Mouse (Mus musculus) embryonic facial prominence, embryonic 13.5 days (tissue): ENCODE measurements at regions not wholly inside any gene's neighbourhood (a gene's known extent, or its start where the extent isn't known, plus 50 kb on each side); places are given as distances from the start of the nearest gene placed in this dataset.

Source experiments
- ATAC-seq: fragments of 200-750 bp; cut with Nextera tagmentation; 2 replicates; pipeline ENCODE4 v1.8.0; 2017; ENCODE audit warnings: low read depth; ENCODE audit not compliant: insufficient number of reproducible peaks, insufficient read depth, low FRiP score, low TSS enrichment
- H3K27ac ChIP-seq: fragments of 300-500 bp; sonication (generic); 2 replicates; pipeline ENCODE4 v1.5.1; 2015; ENCODE audit warnings: moderate library complexity, mild to moderate bottlenecking, inconsistent platforms
- H3K27me3 ChIP-seq: fragments of 300-500 bp; sonication (generic); 2 replicates; pipeline ENCODE4 v1.6.1; 2015; ENCODE audit warnings: mild to moderate bottlenecking, inconsistent platforms
- H3K36me3 ChIP-seq: fragments of 300-500 bp; sonication (generic); 2 replicates; pipeline ENCODE4 v1.6.1; 2015; ENCODE audit warnings: mild to moderate bottlenecking, inconsistent platforms
- H3K4me1 ChIP-seq: fragments of 300-500 bp; sonication (generic); 2 replicates; pipeline ENCODE4 v1.6.1; 2015; ENCODE audit warnings: inconsistent platforms
- H3K4me2 ChIP-seq: fragments of 300-500 bp; sonication (generic); 2 replicates; pipeline ENCODE4 v1.6.1; 2015; ENCODE audit warnings: moderate library complexity, mild to moderate bottlenecking, inconsistent platforms
- H3K4me3 ChIP-seq: fragments of 300-500 bp; sonication (generic); 2 replicates; pipeline ENCODE4 v1.5.1; 2015; ENCODE audit warnings: mild to moderate bottlenecking, inconsistent platforms
- H3K9ac ChIP-seq: fragments of 300-500 bp; sonication (generic); 2 replicates; pipeline ENCODE4 v1.6.1; 2015; ENCODE audit warnings: mild to moderate bottlenecking, inconsistent platforms
- H3K9me3 ChIP-seq: fragments of 300-500 bp; sonication (generic); 2 replicates; pipeline ENCODE4 v1.6.1; 2016; ENCODE audit warnings: inconsistent platforms
- WGBS: fragments of 180-500 bp; shearing (Covaris S2); methylation state at CpG from one replicate; pipeline ENCODE4 v1.1.7; 2015; ENCODE audit warnings: mixed read lengths; 5-methylcytosine and 5-hydroxymethylcytosine counted together

DNA sequence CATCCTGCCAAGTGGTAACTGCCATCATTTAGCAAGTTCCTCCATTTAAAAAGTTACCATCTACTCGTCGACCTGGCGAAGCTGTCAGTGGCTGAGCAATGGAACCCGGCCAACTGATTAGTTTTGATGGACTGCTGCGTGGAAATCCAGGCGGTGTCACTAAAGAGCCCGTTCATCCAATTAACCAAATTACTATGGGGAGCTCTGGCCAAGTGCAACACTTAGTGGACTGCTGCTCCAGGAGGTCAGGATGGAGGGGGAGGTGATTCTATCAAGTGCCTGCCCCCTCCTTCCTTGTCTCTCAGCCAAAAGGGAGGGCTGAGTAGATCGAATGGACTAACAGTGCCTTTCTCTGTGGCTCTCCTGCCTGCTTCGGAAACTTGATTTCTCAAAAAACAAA is 241.0 kb downstream of the Maf start:
- H3K9ac ChIP-seq = no peak overlapping the region
- no peak overlapping the region for H3K27ac ChIP-seq
- peaks cover 4% of the 10 kb centered on the region; the same call in 1 of the 2 replicates for H3K27me3 ChIP-seq
- no peaks in the 10 kb centered on the region for H3K36me3 ChIP-seq
- peaks cover 7% of the 10 kb centered on the region; the same call in 1 of the 2 replicates for H3K4me1 ChIP-seq
- H3K4me2 ChIP-seq = no peak overlapping the region
- 44% methylated on average over 9 of the region's 9 CpGs for WGBS
- no peaks in the 10 kb centered on the region for H3K9me3 ChIP-seq
- ATAC-seq = no peak
- H3K4me3 ChIP-seq = no peak overlapping the region

DNA sequence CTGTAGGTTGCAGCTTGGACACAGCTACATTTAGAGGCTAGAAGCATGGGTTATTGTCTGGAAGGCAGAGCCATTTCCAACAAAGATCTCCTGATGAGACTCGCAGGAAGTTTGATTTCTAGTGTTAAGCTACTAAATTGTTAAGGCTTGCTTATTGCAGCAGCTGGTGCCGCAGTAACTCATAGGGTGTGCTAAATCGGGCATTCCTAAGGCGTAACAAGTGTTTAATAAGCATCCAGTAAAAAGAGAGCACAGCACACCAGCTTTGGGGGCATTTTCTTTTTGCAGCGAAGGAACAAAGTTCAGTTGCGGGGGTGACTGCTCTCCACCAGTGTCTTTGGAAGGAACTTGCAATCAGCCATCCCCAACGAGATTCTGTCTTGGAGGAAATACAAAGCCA is 241.5 kb downstream of the Maf start:
- no peak overlapping the region for H3K4me3 ChIP-seq
- H3K4me2 ChIP-seq = no peak overlapping the region
- peaks cover 4% of the 10 kb centered on the region; the same call in 1 of the 2 replicates for H3K27me3 ChIP-seq
- no peaks in the 10 kb centered on the region for H3K9me3 ChIP-seq
- H3K4me1 ChIP-seq = peaks cover 7% of the 10 kb centered on the region; the same call in 1 of the 2 replicates
- H3K9ac ChIP-seq = no peak overlapping the region
- no peak overlapping the region for H3K27ac ChIP-seq
- H3K36me3 ChIP-seq = no peaks in the 10 kb centered on the region
- no peak for ATAC-seq
- WGBS = 56% methylated on average over 7 of the region's 7 CpGs

DNA sequence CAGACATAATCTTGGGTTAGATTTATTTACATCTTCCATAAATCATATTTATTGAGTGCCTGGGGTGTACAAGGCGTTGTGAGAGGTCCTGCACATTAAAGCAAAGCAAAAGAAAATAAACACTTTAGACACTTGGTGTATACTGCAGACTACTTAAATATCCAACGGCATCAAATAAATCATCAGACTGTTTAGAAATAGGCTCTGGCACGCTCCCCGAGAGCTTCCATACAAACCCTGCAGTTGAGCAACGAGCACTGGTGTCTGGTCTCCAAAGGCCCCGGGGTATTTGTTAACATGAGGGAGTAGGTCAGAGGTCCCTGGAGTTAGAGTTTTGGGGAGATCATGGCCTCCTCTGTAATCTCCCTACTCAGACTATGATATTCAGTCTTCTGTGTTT is 244.9 kb downstream of the Maf start:
- H3K4me2 ChIP-seq = no peak overlapping the region
- H3K27ac ChIP-seq = no peak overlapping the region
- H3K9me3 ChIP-seq = no peaks in the 10 kb centered on the region
- no peak overlapping the region for H3K4me3 ChIP-seq
- WGBS = 51% methylated on average over 6 of the region's 6 CpGs
- peaks cover 4% of the 10 kb centered on the region; the same call in 1 of the 2 replicates for H3K27me3 ChIP-seq
- no peak overlapping the region for H3K9ac ChIP-seq
- H3K36me3 ChIP-seq = no peaks in the 10 kb centered on the region
- ATAC-seq = no peak
- H3K4me1 ChIP-seq = peaks cover 7% of the 10 kb centered on the region; the same call in 1 of the 2 replicates

DNA sequence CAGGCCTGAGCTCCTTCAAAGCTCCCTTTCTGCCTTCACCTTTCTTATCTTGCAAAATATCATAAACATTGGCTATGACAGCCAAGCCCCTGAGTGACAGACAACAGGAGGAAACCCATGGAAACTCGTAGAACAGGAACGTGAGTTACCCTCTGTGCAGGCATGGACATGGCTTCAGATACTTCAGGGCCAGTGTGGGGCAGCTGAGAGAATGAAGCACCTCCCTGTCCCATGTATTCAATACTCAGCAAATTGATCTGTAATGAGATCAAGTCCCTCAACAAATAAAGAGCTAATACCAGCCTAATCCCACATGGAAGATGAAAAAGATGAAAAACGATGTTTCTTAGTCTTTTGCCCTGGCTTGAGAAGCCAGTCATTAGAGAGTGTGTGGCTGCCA is 249.5 kb downstream of the Maf start:
- H3K4me1 ChIP-seq = peaks cover 6% of the 10 kb centered on the region
- H3K9me3 ChIP-seq = no peaks in the 10 kb centered on the region
- WGBS = 43% methylated on average over 3 of the region's 3 CpGs
- H3K27ac ChIP-seq = no peak overlapping the region
- H3K4me3 ChIP-seq = no peak overlapping the region
- ATAC-seq = no peak
- no peaks in the 10 kb centered on the region for H3K27me3 ChIP-seq
- no peak overlapping the region for H3K4me2 ChIP-seq
- H3K36me3 ChIP-seq = no peaks in the 10 kb centered on the region
- no peak overlapping the region for H3K9ac ChIP-seq

DNA sequence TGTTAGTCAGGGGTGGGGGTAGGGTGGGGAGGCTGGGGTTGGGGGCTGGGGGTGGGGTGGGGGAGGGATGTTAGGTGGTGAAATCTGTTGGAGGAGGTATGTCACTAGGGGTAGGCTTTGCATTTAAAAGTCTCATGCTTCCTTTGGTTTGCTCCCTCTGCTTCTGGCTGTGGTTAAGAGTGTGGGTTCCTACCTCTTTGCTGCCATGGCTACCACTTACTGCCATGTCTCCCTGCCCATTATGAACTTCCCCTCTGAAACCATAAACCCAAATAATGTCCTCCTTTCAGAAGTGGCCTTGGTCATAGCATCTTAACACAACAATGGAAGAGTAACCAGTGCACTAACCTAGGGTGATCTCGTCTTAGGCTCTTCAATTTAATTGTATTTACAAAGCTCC is 256.8 kb downstream of the Maf start:
- H3K4me3 ChIP-seq = no peak overlapping the region
- peaks cover 7% of the 10 kb centered on the region for H3K4me1 ChIP-seq
- H3K27me3 ChIP-seq = no peaks in the 10 kb centered on the region
- no peak for ATAC-seq
- WGBS = 83% methylated on average over 1 of the region's 1 CpGs
- no peak overlapping the region for H3K27ac ChIP-seq
- H3K36me3 ChIP-seq = no peaks in the 10 kb centered on the region
- H3K9me3 ChIP-seq = no peaks in the 10 kb centered on the region
- no peak overlapping the region for H3K9ac ChIP-seq
- no peak overlapping the region for H3K4me2 ChIP-seq

DNA sequence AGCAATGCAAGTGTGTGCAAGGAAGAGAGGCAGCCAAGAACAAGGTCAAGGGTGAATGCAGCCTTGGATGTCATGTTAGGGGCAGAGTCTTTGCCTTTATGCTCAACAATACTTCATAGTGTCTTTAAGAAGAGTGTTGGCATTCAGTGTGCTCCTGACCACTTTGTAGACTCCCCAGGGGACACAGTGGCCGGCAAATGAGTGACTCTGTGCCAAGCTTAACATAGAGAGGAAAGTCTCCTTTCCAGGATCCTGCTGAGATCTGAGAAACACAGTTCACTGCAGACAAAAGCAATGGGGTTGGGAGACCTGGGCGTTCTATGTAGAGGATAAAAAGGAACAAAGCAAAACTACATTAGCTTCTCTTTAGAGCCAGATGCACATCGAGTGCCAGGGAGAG is 259.2 kb downstream of the Maf start:
- no peak overlapping the region for H3K4me3 ChIP-seq
- no peak for ATAC-seq
- H3K27me3 ChIP-seq = no peaks in the 10 kb centered on the region
- WGBS = 67% methylated on average over 3 of the region's 3 CpGs
- no peaks in the 10 kb centered on the region for H3K9me3 ChIP-seq
- no peak overlapping the region for H3K9ac ChIP-seq
- H3K4me1 ChIP-seq = peaks cover 3% of the 10 kb centered on the region; the same call in 1 of the 2 replicates
- no peak overlapping the region for H3K27ac ChIP-seq
- no peak overlapping the region for H3K4me2 ChIP-seq
- no peaks in the 10 kb centered on the region for H3K36me3 ChIP-seq

DNA sequence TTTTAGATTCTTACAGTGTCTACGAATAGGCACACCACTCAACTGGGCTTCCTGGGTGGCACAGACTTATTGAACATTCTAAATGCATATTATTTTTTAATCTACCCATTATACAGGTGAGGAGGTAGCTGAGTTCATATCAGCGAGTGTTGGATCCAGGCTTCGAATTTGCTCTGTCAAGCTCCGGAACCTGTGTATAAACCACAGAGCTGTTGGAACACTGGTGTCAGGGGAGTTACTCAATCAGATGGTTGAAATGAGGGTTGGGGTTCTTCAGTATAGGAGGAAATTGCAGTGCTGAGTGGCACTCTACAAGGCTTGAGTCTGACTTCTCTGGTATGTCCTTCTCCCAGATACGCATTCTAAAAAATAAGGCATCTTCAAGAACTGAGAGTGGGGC is 263.1 kb downstream of the Maf start:
- no peaks in the 10 kb centered on the region for H3K4me1 ChIP-seq
- WGBS = 92% methylated on average over 5 of the region's 5 CpGs
- H3K9me3 ChIP-seq = no peaks in the 10 kb centered on the region
- no peak overlapping the region for H3K27ac ChIP-seq
- H3K36me3 ChIP-seq = no peaks in the 10 kb centered on the region
- H3K4me3 ChIP-seq = no peak overlapping the region
- no peak overlapping the region for H3K4me2 ChIP-seq
- ATAC-seq = no peak
- peaks cover 8% of the 10 kb centered on the region for H3K27me3 ChIP-seq
- no peak overlapping the region for H3K9ac ChIP-seq

DNA sequence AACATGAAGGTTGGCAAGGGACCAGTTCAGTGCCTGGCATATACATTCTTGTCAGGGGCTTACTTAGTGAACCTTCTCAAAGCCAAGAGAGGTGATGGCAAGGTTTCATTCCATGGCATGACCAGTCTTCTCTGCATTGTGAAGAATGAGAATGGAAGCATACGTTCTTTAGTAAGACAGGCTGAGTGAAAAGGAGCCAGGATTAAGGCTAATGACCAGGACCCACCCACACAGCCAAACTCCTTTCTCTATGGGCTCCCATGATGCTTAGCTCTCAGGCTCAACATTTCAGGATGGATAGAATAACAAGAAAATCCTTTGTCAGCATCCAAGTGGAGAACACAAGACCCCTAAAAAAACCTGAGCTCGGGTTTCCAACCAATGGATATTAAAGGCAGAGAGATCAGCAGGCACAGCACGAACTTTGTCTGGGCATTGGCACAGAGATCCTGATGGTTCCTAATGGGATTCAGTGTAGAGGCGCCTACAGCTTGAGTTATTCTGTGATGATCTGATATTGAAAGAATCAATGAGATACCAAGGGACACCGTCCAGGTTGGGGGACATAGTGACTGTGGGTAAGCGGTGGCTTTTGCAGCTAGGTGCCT is 265.5 kb downstream of the Maf start:
- no peak overlapping the region for H3K9ac ChIP-seq
- H3K4me3 ChIP-seq = no peak overlapping the region
- WGBS = 77% methylated on average over 6 of the region's 6 CpGs
- no peak for ATAC-seq
- no peak overlapping the region for H3K4me2 ChIP-seq
- no peaks in the 10 kb centered on the region for H3K4me1 ChIP-seq
- no peaks in the 10 kb centered on the region for H3K9me3 ChIP-seq
- no peak overlapping the region for H3K27ac ChIP-seq
- H3K27me3 ChIP-seq = peaks cover 14% of the 10 kb centered on the region
- H3K36me3 ChIP-seq = no peaks in the 10 kb centered on the region

DNA sequence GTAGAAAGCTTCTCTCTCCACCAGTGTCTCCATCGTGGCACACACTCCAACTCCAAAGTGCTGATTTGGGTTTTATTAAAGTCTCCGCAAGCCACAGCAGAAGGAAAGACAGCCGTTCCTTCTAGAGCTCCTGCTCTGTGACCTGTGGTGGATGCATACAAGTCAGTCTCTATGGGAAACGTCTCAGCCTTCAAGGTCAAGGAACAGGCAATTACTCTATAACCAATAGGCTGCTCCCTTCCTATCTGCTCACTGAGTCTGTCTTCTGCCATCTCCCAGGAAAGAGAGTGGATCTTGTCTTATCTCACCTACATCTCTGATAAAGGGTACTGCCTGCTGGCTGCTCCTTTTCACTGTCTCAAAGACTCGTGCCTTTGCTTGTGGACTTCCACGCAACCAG is 266.3 kb downstream of the Maf start:
- H3K9me3 ChIP-seq = no peaks in the 10 kb centered on the region
- 75% methylated on average over 6 of the region's 6 CpGs for WGBS
- H3K4me3 ChIP-seq = no peak overlapping the region
- H3K9ac ChIP-seq = no peak overlapping the region
- no peaks in the 10 kb centered on the region for H3K4me1 ChIP-seq
- H3K4me2 ChIP-seq = no peak overlapping the region
- H3K27me3 ChIP-seq = peaks cover 14% of the 10 kb centered on the region
- no peaks in the 10 kb centered on the region for H3K36me3 ChIP-seq
- no peak overlapping the region for H3K27ac ChIP-seq
- no peak for ATAC-seq

DNA sequence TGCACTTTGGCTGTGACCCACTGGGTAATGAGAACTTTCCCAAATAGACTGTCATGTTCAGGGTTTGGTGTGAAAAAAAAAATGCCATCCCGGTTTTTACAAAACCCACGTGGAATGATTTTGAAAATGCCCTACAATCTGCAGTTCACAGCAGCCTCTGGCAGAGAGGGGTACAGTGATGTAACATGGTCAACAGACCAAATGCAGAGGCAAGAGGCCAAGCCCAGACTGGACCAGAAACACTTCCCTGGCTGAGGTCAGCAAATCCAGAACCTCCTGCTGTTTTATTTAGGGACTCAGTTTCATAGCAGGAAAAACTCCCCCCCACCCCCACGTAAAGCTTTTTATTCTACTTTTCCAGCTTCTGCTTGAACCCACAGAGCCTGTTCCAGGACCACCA is 267.4 kb downstream of the Maf start:
- 83% methylated on average over 3 of the region's 3 CpGs for WGBS
- Histone ChIP-seq H3K9ac (no peak overlapping the region), H3K9me3 (no peaks in the 10 kb centered on the region), H3K4me1 (no peaks in the 10 kb centered on the region), H3K36me3 (no peaks in the 10 kb centered on the region), H3K4me3 (no peak overlapping the region), H3K27me3 (peaks cover 14% of the 10 kb centered on the region), H3K4me2 (no peak overlapping the region), H3K27ac (no peak overlapping the region)
- ATAC-seq = no peak

DNA sequence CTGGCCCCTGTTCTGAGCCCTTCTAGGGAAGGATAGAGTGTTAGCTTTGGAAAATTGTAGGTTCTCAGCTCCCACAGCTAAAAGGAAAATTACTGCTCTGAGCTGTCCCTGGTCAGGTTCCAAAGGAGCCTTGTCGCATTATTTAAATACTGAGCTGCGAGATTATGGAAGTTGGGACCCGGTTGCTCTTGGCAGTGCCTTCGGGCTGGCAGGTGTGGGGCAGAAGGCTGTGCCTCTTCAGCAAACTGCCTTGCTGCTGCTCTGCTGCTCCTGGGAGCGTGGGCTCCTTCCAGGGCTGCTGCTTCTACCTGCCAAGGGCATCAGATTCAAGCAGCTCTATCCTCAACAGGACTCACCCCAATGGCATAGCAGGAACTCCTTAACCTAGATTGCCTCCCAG is 268.1 kb downstream of the Maf start:
- Histone ChIP-seq H3K9ac (no peak overlapping the region), H3K36me3 (no peaks in the 10 kb centered on the region), H3K27ac (no peak overlapping the region), H3K4me2 (no peak overlapping the region), H3K9me3 (no peaks in the 10 kb centered on the region), H3K4me1 (no peaks in the 10 kb centered on the region), H3K4me3 (no peak overlapping the region), H3K27me3 (peaks cover 14% of the 10 kb centered on the region)
- no peak for ATAC-seq
- 74% methylated on average over 5 of the region's 5 CpGs for WGBS

DNA sequence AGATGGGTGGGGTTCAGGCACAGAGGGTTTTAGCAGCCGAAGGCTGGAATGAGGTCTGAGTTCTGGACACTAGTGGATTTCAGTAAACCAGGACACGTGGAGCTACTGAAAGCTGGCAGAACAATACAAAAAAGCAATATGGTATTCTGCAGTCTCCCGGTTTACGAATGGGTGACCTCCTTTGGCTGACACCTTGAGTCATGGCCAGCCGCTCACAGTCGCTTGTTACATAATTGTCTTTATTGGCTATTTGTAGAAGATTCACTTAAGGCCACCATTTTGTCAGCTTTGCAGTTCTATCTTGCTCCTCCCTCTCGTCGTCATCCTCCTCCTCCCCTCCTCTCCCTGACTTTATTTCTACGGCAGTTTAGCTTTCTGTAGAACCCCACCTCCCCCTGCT is 269.6 kb downstream of the Maf start:
- no peaks in the 10 kb centered on the region for H3K4me1 ChIP-seq
- 81% methylated on average over 9 of the region's 9 CpGs for WGBS
- ATAC-seq = no peak

DNA sequence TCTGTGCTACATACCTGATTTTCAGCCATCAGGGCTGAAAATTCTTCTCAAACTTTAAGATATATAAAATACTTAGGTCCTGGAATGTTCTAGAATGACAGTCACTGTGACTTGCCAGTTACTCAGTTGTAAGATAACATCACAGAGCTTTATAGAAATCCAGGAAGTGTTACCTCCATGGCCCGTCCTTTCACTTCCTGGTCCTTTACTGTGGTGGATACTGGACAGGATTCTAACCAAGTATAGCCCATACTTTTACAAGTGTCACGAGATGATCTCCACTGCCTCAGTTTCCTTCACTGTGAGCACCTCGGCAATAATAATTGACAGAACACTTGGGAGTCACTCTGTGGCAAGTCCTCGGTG is 271.3 kb downstream of the Maf start:
- no peak for ATAC-seq
- Histone ChIP-seq H3K9ac (no peak overlapping the region), H3K36me3 (no peaks in the 10 kb centered on the region), H3K4me1 (peaks cover 2% of the 10 kb centered on the region), H3K4me3 (no peak overlapping the region), H3K9me3 (no peaks in the 10 kb centered on the region), H3K4me2 (no peak overlapping the region), H3K27ac (no peak overlapping the region), H3K27me3 (peaks cover 27% of the 10 kb centered on the region)
- WGBS = 81% methylated on average over 4 of the region's 4 CpGs

More for the DNA sequence above, 269.6 kb downstream of the Maf start:
- Histone ChIP-seq H3K27ac (no peak overlapping the region), H3K4me2 (no peak overlapping the region), H3K27me3 (peaks cover 24% of the 10 kb centered on the region), H3K36me3 (no peaks in the 10 kb centered on the region), H3K9ac (no peak overlapping the region), H3K4me3 (no peak overlapping the region), H3K9me3 (no peaks in the 10 kb centered on the region)
